In the genomic region with DNA sequence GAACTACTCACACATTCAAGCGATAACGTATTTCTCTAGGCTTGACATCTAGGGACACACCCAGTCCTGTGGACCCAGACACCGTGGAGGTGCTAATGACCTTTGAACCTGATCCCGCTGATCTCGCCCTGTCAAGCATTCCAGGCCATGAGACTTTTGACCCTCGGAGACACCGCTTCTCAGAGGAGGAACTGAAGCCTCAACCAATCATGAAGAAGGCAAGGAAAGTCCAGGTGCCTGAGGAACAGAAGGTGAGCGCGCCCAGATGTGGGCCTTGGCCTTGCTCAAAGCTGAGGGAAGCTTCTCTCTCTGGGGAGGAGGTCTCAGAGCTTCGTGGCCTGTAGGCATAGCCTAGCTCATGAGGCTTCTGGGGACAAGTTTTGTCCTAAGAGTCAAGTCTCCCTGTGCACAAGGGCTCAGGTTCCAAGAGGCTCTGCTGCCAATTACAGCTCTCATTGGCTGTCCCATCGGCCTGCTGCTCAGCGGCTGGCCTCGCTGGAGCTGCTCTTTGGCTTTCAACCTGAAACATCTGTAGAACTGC, we compare ENCODE assay signal across 8 mouse cellular contexts. TPM values are rescaled to one million over a fixed set of nuclear protein-coding genes. Genes with fewer than 3 reads are reported as not detected.
DNase-seq lines count a peak whose midpoint lies in the region; ATAC-seq and TF ChIP-seq lines count a peak whose summit lies in the region.

No protein-coding gene starts in this region.

- in situ Hi-C loops in ES-E14 (cut with MboI; ENCODE audit: low sequenced_read_pairs in 2 of 2, unreplicated experiment in 2 of 2) = no loop called here

- H3K4me2 ChIP-seq in forebrain, embryonic 16.5 days (ENCODE audit: low read length) = peak overlapping the region; percentile 97
- H3K4me2 ChIP-seq in hindbrain, embryonic 16.5 days (ENCODE audit: low read length) = peak overlapping the region; percentile 98
- peak overlapping the region; percentile 97 for H3K4me2 ChIP-seq in liver, embryonic 15.5 days

- peak; percentile 38 for DNase-seq in 416B (ENCODE audit: low read depth)
- DNase-seq in ES-E14 (ENCODE audit: low read depth, low spot score) = no peak
- no peak for DNase-seq in T-cell, adult 2 months (ENCODE audit: low spot score)
- DNase-seq in layer of hippocampus, adult 9-10 months (ENCODE audit: low spot score) = no peak
- no peak for DNase-seq in layer of hippocampus, postnatal 10 days (ENCODE audit: low spot score in 2 of 2)

- peak overlapping the region; percentile 15; the same call in 1 of the 2 replicates for H3K27ac ChIP-seq in ES-E14 (ENCODE audit: insufficient read depth, low read depth, low read length, poor library complexity, severe bottlenecking)
- H3K27ac ChIP-seq in forebrain, embryonic 16.5 days (ENCODE audit: low read length) = peak overlapping the region; percentile 24; the same call in 1 of the 2 replicates
- H3K27ac ChIP-seq in hindbrain, embryonic 16.5 days (ENCODE audit: low read depth, low read length) = no peak overlapping the region
- H3K27ac ChIP-seq in liver, embryonic 15.5 days (replicated peaks) = 0 out of 2 replicates have a peak overlapping the region, but pooled peaks have one; percentile 6

- peaks cover 26% of the 10 kb centered on the region for H3K36me3 ChIP-seq in ES-E14 (ENCODE audit: control insufficient read depth, insufficient read depth, low read length, poor library complexity, severe bottlenecking)
- peaks cover 28% of the 10 kb centered on the region for H3K36me3 ChIP-seq in forebrain, embryonic 16.5 days (ENCODE audit: control insufficient read depth, insufficient read depth)
- H3K36me3 ChIP-seq in hindbrain, embryonic 16.5 days (ENCODE audit: control insufficient read depth, insufficient read depth, low read length) = peaks cover 27% of the 10 kb centered on the region
- H3K36me3 ChIP-seq in liver, embryonic 15.5 days (replicated peaks) = peaks cover 32% of the 10 kb centered on the region

- peak overlapping the region; percentile 72; the same call in 1 of the 2 replicates for H3K9ac ChIP-seq in ES-E14 (ENCODE audit: insufficient read depth, low read depth, low read length, poor library complexity, severe bottlenecking)
- no peak overlapping the region for H3K9ac ChIP-seq in forebrain, embryonic 16.5 days (replicated peaks; ENCODE audit: low read depth, low read length)
- H3K9ac ChIP-seq in hindbrain, embryonic 16.5 days (ENCODE audit: low read depth, low read length) = no peak overlapping the region
- H3K9ac ChIP-seq in liver, embryonic 15.5 days = no peak overlapping the region

- WGBS in forebrain, embryonic 16.5 days = 62% methylated on average over 13 of the region's 13 CpGs
- 55% methylated on average over 13 of the region's 13 CpGs for WGBS in hindbrain, embryonic 16.5 days
- WGBS in liver, embryonic 15.5 days (ENCODE audit: insufficient replicate concordance) = 40% methylated on average over 13 of the region's 13 CpGs

- peaks cover 5 to 34% of the 10 kb centered on the region in 2 experiments; a peak in 3 of 4 replicates for H3K4me1 ChIP-seq in ES-E14 (ENCODE audit: control insufficient read depth in 2 of 2, insufficient read depth in 2 of 2, low read length in 2 of 2, poor library complexity in 1 of 2)
- peaks cover 53% of the 10 kb centered on the region for H3K4me1 ChIP-seq in forebrain, embryonic 16.5 days (replicated peaks; ENCODE audit: control insufficient read depth, insufficient read depth, low read length)
- H3K4me1 ChIP-seq in hindbrain, embryonic 16.5 days (ENCODE audit: control insufficient read depth, insufficient read depth, low read depth, low read length) = peaks cover 58% of the 10 kb centered on the region
- H3K4me1 ChIP-seq in liver, embryonic 15.5 days (replicated peaks) = peaks cover 67% of the 10 kb centered on the region

- peak overlapping the region; percentile 56 to 70; a peak in 3 of 4 replicates for H3K4me3 ChIP-seq in ES-E14 (ENCODE audit: insufficient read depth in 1 of 2, low read depth in 1 of 2, low read length in 2 of 2, poor library complexity in 1 of 2, severe bottlenecking in 1 of 2)
- H3K4me3 ChIP-seq in forebrain, embryonic 16.5 days (replicated peaks; ENCODE audit: low read length) = no peak overlapping the region
- H3K4me3 ChIP-seq in hindbrain, embryonic 16.5 days (ENCODE audit: low read length) = no peak overlapping the region
- H3K4me3 ChIP-seq in liver, embryonic 15.5 days (replicated peaks) = 0 out of 2 replicates have a peak overlapping the region, but pooled peaks have one; percentile 65

- H3K27me3 ChIP-seq in forebrain, embryonic 16.5 days (replicated peaks; ENCODE audit: control insufficient read depth, insufficient read depth, low read length) = no peaks in the 10 kb centered on the region
- no peaks in the 10 kb centered on the region for H3K27me3 ChIP-seq in hindbrain, embryonic 16.5 days (replicated peaks; ENCODE audit: control insufficient read depth, insufficient read depth, low read length)
- peaks cover 1% of the 10 kb centered on the region; the same call in 1 of the 2 replicates for H3K27me3 ChIP-seq in liver, embryonic 15.5 days

- ATAC-seq in forebrain, embryonic 16.5 days = no peak
- no peak for ATAC-seq in hindbrain, embryonic 16.5 days
- no peak for ATAC-seq in liver, embryonic 15.5 days (ENCODE audit: insufficient read depth)

- H3K9me3 ChIP-seq in ES-E14 (ENCODE audit: control insufficient read depth, insufficient read depth, low read depth, low read length) = no peaks in the 10 kb centered on the region
- no peaks in the 10 kb centered on the region for H3K9me3 ChIP-seq in forebrain, embryonic 16.5 days (ENCODE audit: control insufficient read depth, low read length)
- H3K9me3 ChIP-seq in hindbrain, embryonic 16.5 days (ENCODE audit: control insufficient read depth, low read length) = no peaks in the 10 kb centered on the region
- no peaks in the 10 kb centered on the region for H3K9me3 ChIP-seq in liver, embryonic 15.5 days (replicated peaks)

TF ChIP-seq in ES-E14, 5 proteins besides CTCF, POLR2A, EP300 and RAD21:
- TF ChIP-seq HCFC1 (IDR thresholded peaks at IDR 0.05; ENCODE audit: borderline replicate concordance, insufficient read depth, low read length) = no peak
- TF ChIP-seq MAFK (IDR thresholded peaks at IDR 0.05; ENCODE audit: insufficient read depth, low read depth, low read length) = no peak
- TF ChIP-seq ZNF384 (IDR thresholded peaks at IDR 0.05; ENCODE audit: low read depth, low read length) = no peak
- TF ChIP-seq ZC3H11A (IDR thresholded peaks at IDR 0.05; ENCODE audit: borderline replicate concordance, low read depth, low read length) = no peak
- no peak for TF ChIP-seq CHD2 (IDR thresholded peaks at IDR 0.05; ENCODE audit: low read depth, low read length)

RNA-seq across cellular contexts. Expression of a gene that starts 3.4 kb away (rescaled TPM):
- 10.0 and 10.6 TPM in 2 replicates for total RNA-seq in ES-E14 (2012; rRNA removed)
- polyA plus RNA-seq in forebrain, embryonic 16.5 days (2015; fragmentation: Nextera tagmentation; extraction: Ambion mirVana) = 4.1 and 4.3 TPM in 2 replicates
- polyA plus RNA-seq in hindbrain, embryonic 16.5 days (2015; fragmentation: Nextera tagmentation; extraction: Ambion mirVana) = 3.2 and 3.3 TPM in 2 replicates
- polyA plus RNA-seq in liver, embryonic 15.5 days (2015; fragmentation: Nextera tagmentation; extraction: Ambion mirVana) = 0.46 and 0.85 TPM in 2 replicates
- 10 to 100 TPM; 37.1 to 43.4 TPM for total RNA-seq in layer of hippocampus, postnatal 10 days (2021)

RNA-seq across cellular contexts. Expression of a gene that starts 7.0 kb away (rescaled TPM):
- total RNA-seq in ES-E14 (2012; rRNA removed) = 3,487 and 5,312 TPM in 2 replicates
- polyA plus RNA-seq in forebrain, embryonic 16.5 days (2015; fragmentation: Nextera tagmentation; extraction: Ambion mirVana) = 567 and 579 TPM in 2 replicates
- polyA plus RNA-seq in hindbrain, embryonic 16.5 days (2015; fragmentation: Nextera tagmentation; extraction: Ambion mirVana) = 508 and 537 TPM in 2 replicates
- polyA plus RNA-seq in liver, embryonic 15.5 days (2015; fragmentation: Nextera tagmentation; extraction: Ambion mirVana) = 533 and 542 TPM in 2 replicates
- 100 to 1,000 TPM; 497 to 584 TPM for total RNA-seq in layer of hippocampus, postnatal 10 days (2021)

RNA-seq across cellular contexts. Expression of a gene that starts 8.6 kb away (rescaled TPM):
- 4.4 and 7.9 TPM in 2 replicates for total RNA-seq in ES-E14 (2012; rRNA removed)
- polyA plus RNA-seq in forebrain, embryonic 16.5 days (2015; fragmentation: Nextera tagmentation; extraction: Ambion mirVana) = 40.1 and 64.4 TPM in 2 replicates
- polyA plus RNA-seq in hindbrain, embryonic 16.5 days (2015; fragmentation: Nextera tagmentation; extraction: Ambion mirVana) = 63.8 and 68.2 TPM in 2 replicates
- polyA plus RNA-seq in liver, embryonic 15.5 days (2015; fragmentation: Nextera tagmentation; extraction: Ambion mirVana) = 0.26 and 0.44 TPM in 2 replicates
- 100 to 1,000 TPM; 121 to 131 TPM for total RNA-seq in layer of hippocampus, postnatal 10 days (2021)

RNA-seq across cellular contexts. Expression of a gene that starts 9.5 kb away (rescaled TPM):
- 18.7 and 21.5 TPM in 2 replicates for total RNA-seq in ES-E14 (2012; rRNA removed)
- polyA plus RNA-seq in forebrain, embryonic 16.5 days (2015; fragmentation: Nextera tagmentation; extraction: Ambion mirVana) = 29.9 and 31.1 TPM in 2 replicates
- polyA plus RNA-seq in hindbrain, embryonic 16.5 days (2015; fragmentation: Nextera tagmentation; extraction: Ambion mirVana) = 23.9 and 28.3 TPM in 2 replicates
- polyA plus RNA-seq in liver, embryonic 15.5 days (2015; fragmentation: Nextera tagmentation; extraction: Ambion mirVana) = 10.4 and 13.3 TPM in 2 replicates
- 10 to 100 TPM; 27.3 to 27.7 TPM for total RNA-seq in layer of hippocampus, postnatal 10 days (2021)

RNA-seq across cellular contexts. Expression of a gene that starts 12.7 kb away (rescaled TPM):
- total RNA-seq in ES-E14 (2012; rRNA removed) = 6.1 and 6.6 TPM in 2 replicates
- polyA plus RNA-seq in forebrain, embryonic 16.5 days (2015; fragmentation: Nextera tagmentation; extraction: Ambion mirVana) = 0.60 and 1.1 TPM in 2 replicates
- 0.37 and 0.44 TPM in 2 replicates for polyA plus RNA-seq in hindbrain, embryonic 16.5 days (2015; fragmentation: Nextera tagmentation; extraction: Ambion mirVana)
- 0.30 and 0.33 TPM in 2 replicates for polyA plus RNA-seq in liver, embryonic 15.5 days (2015; fragmentation: Nextera tagmentation; extraction: Ambion mirVana)
- total RNA-seq in layer of hippocampus, postnatal 10 days (2021) = under 1 TPM; 0.34 to 0.51 TPM

Comparison
In these comparisons a context has a peak if more than half of its experiments do, and no peak if none do; other contexts are left out.
1. H3K4me3 ChIP-seq: peak in ES-E14 (2 of 2) and liver, embryonic 15.5 days (single experiment); none in forebrain, embryonic 16.5 days (single experiment) and hindbrain, embryonic 16.5 days (single experiment).
2. RNA of a gene that starts 8.6 kb away (polyA plus RNA-seq): 63.8 to 68.2 TPM in hindbrain, embryonic 16.5 days and 40.1 to 64.4 TPM in forebrain, embryonic 16.5 days; 0.26 to 0.44 TPM in liver, embryonic 15.5 days; every median in the first group is over 10 times any median in the second.
3. Peak in every context shown above with its lines, with median percentiles within 50 percentile points of each other: H3K4me2 ChIP-seq.